Mouse (Mus musculus) ovary, postnatal 10 days (tissue): ENCODE measurements around the gene Ubl5.
"Not testable (repeated sequence)": the region's sequence is repeated elsewhere in the genome, so short reads cannot be mapped to it uniquely, and the experiment has no call there.

Experiments used
- DNase-seq: peaks from one replicate; pipeline ENCODE4 v3.0.0; 2022; ENCODE audit warnings: low spot score

The Ubl5 gene

GRCm38 (mm10) chr9:20657546-20657945 is 14.9 kb downstream of the Ubl5 start:
- DNase-seq: no peak

- peak; percentile 29 for DNase-seq
Measured at GRCm38 (mm10) chr9:20662325-20662724, 19.6 kb downstream of the Ubl5 start.

DNA sequence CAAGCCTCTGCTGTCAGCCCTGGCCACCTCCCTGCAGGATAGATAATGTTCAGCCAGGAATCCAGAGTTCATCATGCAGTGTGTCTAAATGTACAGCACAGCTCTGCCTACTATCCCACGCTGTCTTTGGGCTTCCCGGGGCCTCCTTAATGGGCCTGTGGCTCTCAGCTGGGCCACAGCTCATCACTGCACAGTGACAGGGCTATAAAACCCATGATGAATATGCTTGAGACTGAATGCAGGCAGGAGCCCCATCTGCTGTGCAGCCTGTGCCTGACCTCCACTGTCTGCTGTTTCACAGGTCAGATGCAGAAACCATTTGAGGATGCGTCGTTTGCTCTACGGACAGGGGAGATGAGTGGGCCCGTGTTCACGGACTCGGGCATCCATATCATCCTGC is 20.2 kb downstream of the Ubl5 start:
- no peak for DNase-seq

DNA sequence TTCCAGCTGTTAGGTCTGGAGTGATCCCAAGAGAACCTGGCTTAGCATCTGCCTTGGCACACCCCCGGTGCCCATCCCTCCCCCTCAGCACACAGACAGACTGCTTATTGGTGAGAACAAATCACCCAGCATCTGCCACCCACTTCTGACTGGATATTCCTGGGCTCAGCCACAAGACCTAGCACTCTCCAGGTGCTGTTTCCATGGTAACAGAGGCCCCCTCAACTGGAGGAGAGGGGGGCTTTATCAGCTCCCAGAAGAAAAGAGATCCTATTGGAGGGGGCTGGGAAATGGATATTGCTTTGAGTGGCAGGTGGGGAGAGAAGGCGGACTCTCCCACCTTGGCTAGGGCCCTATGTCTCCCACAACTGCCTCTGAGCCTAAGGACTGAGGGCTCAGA is 21.3 kb downstream of the Ubl5 start:
- DNase-seq: no peak

- DNase-seq: no peak
Measured at GRCm38 (mm10) chr9:20664366-20664765, 21.7 kb downstream of the Ubl5 start.

- DNase-seq: no peak
Measured at GRCm38 (mm10) chr9:20664982-20665637, 22.4 kb downstream of the Ubl5 start.

- no peak for DNase-seq
Measured at GRCm38 (mm10) chr9:20665925-20666324, 23.2 kb downstream of the Ubl5 start.

GRCm38 (mm10) chr9:20666510-20667034 is 23.9 kb downstream of the Ubl5 start:
- DNase-seq: no peak

GRCm38 (mm10) chr9:20668065-20668464 is 25.4 kb downstream of the Ubl5 start:
- DNase-seq: no peak

- no peak for DNase-seq
Measured at GRCm38 (mm10) chr9:20672047-20672446, 29.4 kb downstream of the Ubl5 start.

GRCm38 (mm10) chr9:20677892-20678291 is 35.2 kb downstream of the Ubl5 start:
- DNase-seq: no peak

DNA sequence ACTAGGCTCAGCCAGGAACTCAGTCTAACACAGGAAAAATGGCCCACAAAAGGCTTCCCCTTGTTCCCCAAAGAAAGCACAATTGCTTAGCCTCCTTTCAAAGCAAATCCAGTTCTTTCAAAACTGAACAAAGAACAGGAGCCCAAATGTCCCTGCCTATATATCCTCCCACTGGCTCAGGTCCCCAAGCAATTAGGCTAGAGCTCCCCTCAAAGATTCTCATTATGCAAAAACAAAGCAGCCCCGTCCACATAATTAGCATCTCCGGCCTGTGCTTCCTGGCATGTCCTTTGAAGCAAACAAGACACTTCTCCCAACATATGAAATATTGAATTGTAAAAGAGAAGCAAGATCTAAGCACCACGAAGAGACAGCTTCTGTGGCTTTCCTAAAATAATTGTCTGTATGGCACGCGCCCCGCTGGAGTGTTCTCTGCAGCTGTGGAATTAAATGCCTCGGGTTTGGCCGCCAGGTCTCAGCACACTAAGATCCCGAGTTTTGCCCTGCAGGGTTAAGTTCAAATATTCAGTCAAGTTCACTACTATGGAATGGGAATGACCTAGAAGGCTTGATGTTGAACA is 37.8 kb downstream of the Ubl5 start:
- DNase-seq: no peak

- DNase-seq: no peak
Measured at GRCm38 (mm10) chr9:20681546-20682388, 39.1 kb downstream of the Ubl5 start.

DNA sequence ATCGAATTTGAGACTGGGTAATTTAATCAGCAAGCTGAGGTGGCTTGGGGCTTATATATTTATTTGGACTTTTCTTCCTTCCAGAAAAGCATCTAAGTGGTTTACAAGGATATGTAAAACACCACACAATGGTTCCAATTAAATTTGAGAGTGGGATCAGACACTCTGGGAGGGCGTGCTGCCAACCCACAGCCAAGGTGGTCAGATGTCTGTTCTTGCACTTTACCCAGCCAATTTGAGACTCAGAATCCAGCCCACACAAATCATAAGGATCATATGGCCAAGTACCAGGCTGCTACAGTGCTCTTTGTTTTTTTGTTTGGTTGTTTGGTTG is 39.7 kb downstream of the Ubl5 start:
- no peak for DNase-seq

- no peak for DNase-seq
Measured at GRCm38 (mm10) chr9:20685081-20685861, 42.6 kb downstream of the Ubl5 start.

GRCm38 (mm10) chr9:20689403-20689802 is 46.7 kb downstream of the Ubl5 start:
- no peak for DNase-seq

DNA sequence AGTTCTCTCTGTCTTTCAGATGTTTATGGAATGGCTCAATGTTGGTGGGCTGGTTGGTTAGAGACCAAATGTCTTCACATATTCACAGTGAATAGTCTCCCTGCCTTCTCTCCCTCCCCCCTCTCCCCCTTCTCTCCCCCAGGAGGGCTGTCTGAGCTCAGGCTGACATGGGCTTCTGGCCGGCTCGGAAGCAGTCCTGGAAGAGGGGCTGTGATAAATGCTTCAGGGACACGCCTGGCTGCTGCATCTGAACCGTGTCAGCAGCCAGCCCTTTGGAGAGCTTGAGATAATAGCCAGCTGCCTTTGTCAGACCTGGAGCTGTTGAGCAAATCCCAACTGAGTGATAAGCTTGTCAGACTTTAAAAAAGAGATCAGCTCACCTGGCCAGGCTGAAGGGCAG is 47.2 kb downstream of the Ubl5 start:
- DNase-seq: no peak

DNA sequence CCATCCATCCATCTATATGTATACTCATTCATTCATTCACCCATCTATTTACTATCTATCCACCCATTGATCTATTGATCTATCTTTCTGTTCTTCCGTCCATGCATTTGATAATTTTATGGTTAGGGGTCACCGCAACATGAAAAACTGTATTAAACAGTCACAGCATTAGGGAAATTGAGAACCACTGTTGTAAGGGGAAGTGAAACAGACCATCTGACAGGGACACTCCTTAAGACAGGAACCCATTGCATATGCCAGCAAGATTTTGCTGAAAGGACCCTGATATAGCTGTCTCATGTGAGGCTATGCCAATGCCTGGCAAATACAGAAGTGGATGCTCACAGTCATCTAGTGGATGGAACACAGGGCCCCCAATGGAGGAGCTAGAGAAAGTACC is 47.8 kb downstream of the Ubl5 start:
- DNase-seq: not testable (repeated sequence)

DNA sequence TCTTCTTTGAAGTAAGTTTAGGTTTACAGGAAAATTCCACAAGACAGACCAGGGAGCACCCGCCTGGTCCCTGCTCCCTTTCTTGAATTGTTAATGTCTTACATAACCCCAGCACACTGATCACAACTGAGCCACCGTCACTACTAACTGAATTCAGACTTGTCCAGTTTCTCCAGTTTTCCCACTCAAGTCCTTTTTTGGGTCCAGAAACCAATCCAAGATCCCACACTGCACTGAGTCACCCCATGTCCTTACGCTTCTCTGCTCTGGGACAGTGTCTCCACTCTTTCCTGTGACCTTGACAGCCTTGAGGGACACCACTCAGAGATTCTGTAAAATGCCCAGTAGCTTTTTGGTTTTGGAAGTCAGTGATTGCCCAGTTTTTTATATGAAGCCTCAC is 50.2 kb downstream of the Ubl5 start:
- no peak for DNase-seq

DNA sequence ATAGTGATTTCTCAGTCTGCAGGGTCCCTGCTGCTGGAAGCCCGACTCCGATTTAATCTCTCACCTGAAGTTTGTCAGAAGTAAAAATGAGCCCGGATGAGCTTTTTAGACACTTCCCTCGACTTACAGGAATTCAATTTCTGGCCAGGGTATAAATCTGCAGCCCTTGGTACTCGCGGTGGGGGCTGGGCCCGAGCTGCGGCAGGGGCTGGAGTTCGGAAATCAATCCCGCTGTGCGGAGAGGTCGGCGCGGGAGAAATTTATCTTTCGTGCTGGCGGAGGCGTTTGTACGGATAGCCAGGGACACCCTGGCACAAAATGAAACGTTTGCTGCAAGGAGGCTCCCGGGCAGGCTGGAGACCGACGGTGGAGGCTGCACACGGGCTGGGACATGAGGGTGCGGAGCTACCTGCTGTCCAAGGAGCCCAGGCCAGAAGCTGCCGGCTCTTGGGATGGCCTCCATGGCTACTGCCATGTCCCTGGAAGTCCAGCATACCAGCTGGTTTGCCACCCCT is 52.1 kb downstream of the Ubl5 start:
- DNase-seq: no peak

- no peak for DNase-seq
Measured at GRCm38 (mm10) chr9:20696107-20696712, 53.5 kb downstream of the Ubl5 start.
